ENCODE assay signal across 22 mouse cellular contexts in genomic region chr4:82390545-82390944, GRCm38 (mm10).
DNase-seq lines count a peak whose midpoint lies in the region; ATAC-seq and TF ChIP-seq lines count a peak whose summit lies in the region.
"Had no signal": no experiment of that assay in that cellular context is flagged by ENCODE, and none has a peak within 500 bp of the region (broad histone marks: within the 10 kb centered on the region; RNA-seq: fewer than 3 reads in every experiment).

No protein-coding gene starts in this region.

- peak overlapping the region; percentile 63 for H3K27ac ChIP-seq in gastrocnemius, adult 2 months
- peak overlapping the region; percentile 54 for H3K27ac ChIP-seq in heart, embryonic 16.5 days (ENCODE audit: low read length)
- 0 out of 2 replicates have a peak overlapping the region, but pooled peaks have one; percentile 10 for H3K27ac ChIP-seq in layer of hippocampus, adult 2 months
- peak overlapping the region; percentile 89 for H3K27ac ChIP-seq in brown adipose tissue, adult 24 weeks (replicated peaks; ENCODE audit: low read depth, low read length)
- H3K27ac ChIP-seq: forebrain, embryonic 13.5 days; hindbrain, embryonic 10.5 days; limb, embryonic 13.5 days; liver, embryonic 15.5 days; midbrain, embryonic 12.5 days; neural tube, embryonic 15.5 days had no signal

- H3K36me3 ChIP-seq in heart, embryonic 16.5 days (ENCODE audit: control insufficient read depth, insufficient read depth), result no peaks in the 10 kb centered on the region
- H3K36me3 ChIP-seq: embryonic facial prominence, embryonic 12.5 days; hindbrain, embryonic 10.5 days; liver, embryonic 15.5 days; midbrain, embryonic 12.5 days; neural tube, embryonic 15.5 days had no signal

- H3K4me3 ChIP-seq in gastrocnemius, adult 2 months, result no peak overlapping the region
- no peak overlapping the region for H3K4me3 ChIP-seq in heart, embryonic 16.5 days (ENCODE audit: low read length)
- H3K4me3 ChIP-seq in layer of hippocampus, adult 2 months, result no peak overlapping the region
- no peak overlapping the region for H3K4me3 ChIP-seq in brown adipose tissue, adult 24 weeks (ENCODE audit: insufficient read depth, low read depth, low read length)
- H3K4me3 ChIP-seq: embryonic facial prominence, embryonic 12.5 days; forebrain, embryonic 13.5 days; hindbrain, embryonic 10.5 days; limb, embryonic 13.5 days; liver, embryonic 15.5 days; midbrain, embryonic 12.5 days; neural tube, embryonic 15.5 days had no signal

- H3K9me3 ChIP-seq in heart, embryonic 16.5 days (replicated peaks; ENCODE audit: control insufficient read depth, low read length), result no peaks in the 10 kb centered on the region
- H3K9me3 ChIP-seq: embryonic facial prominence, embryonic 12.5 days; forebrain, embryonic 13.5 days; hindbrain, embryonic 10.5 days; limb, embryonic 13.5 days; liver, embryonic 15.5 days; midbrain, embryonic 12.5 days; neural tube, embryonic 15.5 days had no signal

- no peak overlapping the region for H3K4me2 ChIP-seq in heart, embryonic 16.5 days (ENCODE audit: low read depth, low read length)
- H3K4me2 ChIP-seq: embryonic facial prominence, embryonic 12.5 days; forebrain, embryonic 13.5 days; limb, embryonic 13.5 days; liver, embryonic 15.5 days; midbrain, embryonic 12.5 days; neural tube, embryonic 15.5 days had no signal

- ATAC-seq in heart, embryonic 16.5 days (replicated peaks; ENCODE audit: extremely low read depth, insufficient read depth, low FRiP score), result no peak
- ATAC-seq: CD4-positive, CD25-positive, alpha-beta regulatory T cell, adult 4 months; forebrain, embryonic 13.5 days had no signal

- peaks cover 50% of the 10 kb centered on the region for H3K4me1 ChIP-seq in heart, embryonic 16.5 days (ENCODE audit: control insufficient read depth, insufficient read depth, low read length)
- H3K4me1 ChIP-seq in brown adipose tissue, adult 24 weeks (ENCODE audit: control insufficient read depth, insufficient read depth, insufficient read length, low read length), result peaks cover 24% of the 10 kb centered on the region
- H3K4me1 ChIP-seq: hindbrain, embryonic 10.5 days had no signal

- no peak overlapping the region for H3K9ac ChIP-seq in heart, embryonic 16.5 days (ENCODE audit: low read length)
- H3K9ac ChIP-seq: embryonic facial prominence, embryonic 12.5 days; forebrain, embryonic 13.5 days; limb, embryonic 13.5 days; liver, embryonic 15.5 days; midbrain, embryonic 12.5 days; neural tube, embryonic 15.5 days had no signal

- intact Hi-C loops in gastrocnemius, adult 2 months (cut with DNase I), result no loop called here

- H3K27me3 ChIP-seq in heart, embryonic 16.5 days (ENCODE audit: control insufficient read depth, insufficient read depth, low read length), result no peaks in the 10 kb centered on the region
- H3K27me3 ChIP-seq: embryonic facial prominence, embryonic 12.5 days; forebrain, embryonic 13.5 days; limb, embryonic 13.5 days; liver, embryonic 15.5 days; midbrain, embryonic 12.5 days; neural tube, embryonic 15.5 days had no signal

- DNase-seq in gastrocnemius, adult 2 months, result no peak
- no peak for DNase-seq in gastrocnemius, postnatal 4 days (ENCODE audit: low spot score in 2 of 2)
- DNase-seq in heart, adult 8-10 months (ENCODE audit: low spot score), result no peak
- DNase-seq in layer of hippocampus, adult 2 months (ENCODE audit: low spot score in 2 of 2), result no peak
- no peak for DNase-seq in layer of hippocampus, adult 9-11 months
- DNase-seq: adrenal gland, postnatal 25 days; cerebellum, adult 9-11 months; kidney, adult 18-20 months; lung, postnatal 14 days; right cerebral cortex, adult 18-20 months; right cerebral cortex, postnatal 4 days; thymus, postnatal 14 days had no signal

- WGBS in heart, embryonic 16.5 days, result 47% methylated on average over 2 of the region's 2 CpGs

- TF ChIP-seq CTCF in gastrocnemius, adult 2 months (IDR thresholded peaks at IDR 0.05), result no peak
- TF ChIP-seq CTCF in layer of hippocampus, adult 2 months (conservative IDR thresholded peaks at IDR 0.05), result no peak

Comparison
In these comparisons a context has a peak if more than half of its experiments do, and no peak if none do; other contexts are left out.
1. H3K27ac ChIP-seq: peak in every context shown above with its lines; median percentile 89 in brown adipose tissue, adult 24 weeks; 63 in gastrocnemius, adult 2 months; 54 in heart, embryonic 16.5 days; 10 in layer of hippocampus, adult 2 months.